Mouse (Mus musculus): Measurements from ENCODE around the gene Mcm2. TPM values are rescaled to one million over a fixed set of nuclear protein-coding genes. Genes with fewer than 3 reads are reported as not detected.

The Mcm2 gene
- 90.1 and 101 TPM in 2 replicates for polyA plus RNA-seq (2015; fragmentation: Nextera tagmentation; extraction: Ambion mirVana)

DNA sequence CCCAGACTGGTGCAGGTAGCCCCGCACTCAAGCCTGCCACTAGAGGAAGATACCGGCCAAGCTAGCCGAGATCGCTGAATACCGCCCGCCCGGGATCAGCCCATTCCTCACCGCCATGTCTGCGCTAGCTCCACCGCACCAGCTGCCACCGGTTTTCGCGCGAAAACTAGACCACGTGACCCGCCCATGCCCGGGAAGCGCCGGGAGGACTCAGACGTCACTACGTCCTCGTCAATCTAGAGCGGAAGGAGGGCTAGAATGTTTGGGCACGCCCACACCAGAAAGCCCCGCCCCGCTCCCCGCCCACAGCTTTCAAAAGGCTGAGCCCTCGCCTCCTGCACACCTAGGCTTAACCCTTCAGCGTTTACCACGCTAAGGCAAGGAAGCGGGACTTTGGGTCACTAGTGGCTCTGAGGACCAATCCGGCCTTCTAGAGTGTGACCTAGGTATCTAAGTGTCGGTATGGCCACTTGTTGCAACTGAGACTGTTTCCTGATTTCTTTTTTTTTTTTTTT lies at the start of gene Mcm2:
Mcm2 (minus strand) TSS at position 247 of the 515 bp plus-strand sequence.
- WGBS, result under 1% methylated on average over 33 of the region's 33 CpGs
- H3K4me1 ChIP-seq (ENCODE audit: control insufficient read depth, insufficient read depth, low read length), result peaks cover 31% of the 10 kb centered on the region

DNA sequence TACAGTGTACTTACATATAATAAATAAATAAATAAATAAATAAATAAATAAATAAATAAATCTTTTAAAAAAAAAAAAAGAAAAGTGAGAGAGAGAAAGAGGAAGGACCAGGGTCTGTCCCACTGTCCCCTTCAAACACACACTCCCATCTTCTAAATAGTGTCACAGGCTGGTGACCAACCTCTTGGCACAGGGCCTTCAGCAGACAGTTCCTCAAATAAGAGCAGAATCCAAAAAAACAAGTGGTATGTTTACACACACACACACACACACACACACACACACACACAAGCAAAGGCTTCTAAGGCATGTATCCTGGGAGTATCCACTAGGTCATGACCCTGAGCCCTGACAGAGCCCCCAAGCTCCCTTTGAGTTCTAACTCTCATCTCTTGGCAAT lies 49.2 kb upstream of the Mcm2 start:
- H3K4me2 ChIP-seq (ENCODE audit: low read depth, low read length), result no peak overlapping the region
- ATAC-seq, result no peak
- no peaks in the 10 kb centered on the region for H3K36me3 ChIP-seq (ENCODE audit: control insufficient read depth, insufficient read depth, low read length)
- H3K9me3 ChIP-seq (ENCODE audit: control insufficient read depth, low read length), result no peaks in the 10 kb centered on the region
- no peaks in the 10 kb centered on the region for H3K4me1 ChIP-seq (ENCODE audit: control insufficient read depth, insufficient read depth, low read length)
- no peak overlapping the region for H3K9ac ChIP-seq (ENCODE audit: low read depth, low read length)
- no peaks in the 10 kb centered on the region for H3K27me3 ChIP-seq (replicated peaks; ENCODE audit: control insufficient read depth, insufficient read depth, low read length)
- no peak overlapping the region for H3K4me3 ChIP-seq (ENCODE audit: low read length)
- no peak overlapping the region for H3K27ac ChIP-seq (ENCODE audit: low read length)

More for the DNA sequence above, at the start of gene Mcm2:
- Histone ChIP-seq H3K9me3 (ENCODE audit: control insufficient read depth, low read length) (no peaks in the 10 kb centered on the region), H3K27me3 (replicated peaks; ENCODE audit: control insufficient read depth, insufficient read depth, low read length) (no peaks in the 10 kb centered on the region), H3K4me2 (ENCODE audit: low read depth, low read length) (peak within 1 kb of the TSS; percentile 59), H3K9ac (ENCODE audit: low read depth, low read length) (peak within 1 kb of the TSS; percentile 76), H3K27ac (ENCODE audit: low read length) (peak within 1 kb of the TSS; percentile 64), H3K36me3 (ENCODE audit: control insufficient read depth, insufficient read depth, low read length) (no peaks in the 10 kb centered on the region), H3K4me3 (ENCODE audit: low read length) (peak within 1 kb of the TSS; percentile 68)
- peak; percentile 70 for ATAC-seq

DNA sequence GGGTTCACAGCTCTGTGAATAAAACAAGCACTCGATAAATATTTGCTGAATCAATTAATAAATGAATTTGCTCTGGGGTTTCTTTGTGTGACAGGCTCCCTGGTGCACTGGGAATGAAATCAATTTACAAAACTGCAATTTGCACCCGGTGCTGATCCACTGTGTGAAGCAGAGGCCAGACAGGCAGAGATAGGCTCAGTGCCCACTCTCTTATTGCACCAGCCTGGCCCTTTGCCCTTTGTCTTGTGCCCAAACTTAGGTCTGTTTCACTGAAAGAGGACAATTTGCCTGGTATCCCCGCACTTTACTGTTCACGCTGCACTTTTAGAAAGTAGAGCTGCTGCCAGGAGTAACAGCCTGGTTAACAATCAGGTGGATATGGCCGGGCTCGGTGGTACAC lies 47.9 kb upstream of the Mcm2 start:
- Histone ChIP-seq H3K36me3 (ENCODE audit: control insufficient read depth, insufficient read depth, low read length) (no peaks in the 10 kb centered on the region), H3K4me2 (ENCODE audit: low read depth, low read length) (no peak overlapping the region), H3K9ac (ENCODE audit: low read depth, low read length) (no peak overlapping the region), H3K4me3 (ENCODE audit: low read length) (no peak overlapping the region), H3K27me3 (replicated peaks; ENCODE audit: control insufficient read depth, insufficient read depth, low read length) (no peaks in the 10 kb centered on the region), H3K4me1 (ENCODE audit: control insufficient read depth, insufficient read depth, low read length) (no peaks in the 10 kb centered on the region), H3K27ac (ENCODE audit: low read length) (no peak overlapping the region), H3K9me3 (ENCODE audit: control insufficient read depth, low read length) (no peaks in the 10 kb centered on the region)
- WGBS, result 82% methylated on average over 6 of the region's 6 CpGs
- no peak for ATAC-seq

DNA sequence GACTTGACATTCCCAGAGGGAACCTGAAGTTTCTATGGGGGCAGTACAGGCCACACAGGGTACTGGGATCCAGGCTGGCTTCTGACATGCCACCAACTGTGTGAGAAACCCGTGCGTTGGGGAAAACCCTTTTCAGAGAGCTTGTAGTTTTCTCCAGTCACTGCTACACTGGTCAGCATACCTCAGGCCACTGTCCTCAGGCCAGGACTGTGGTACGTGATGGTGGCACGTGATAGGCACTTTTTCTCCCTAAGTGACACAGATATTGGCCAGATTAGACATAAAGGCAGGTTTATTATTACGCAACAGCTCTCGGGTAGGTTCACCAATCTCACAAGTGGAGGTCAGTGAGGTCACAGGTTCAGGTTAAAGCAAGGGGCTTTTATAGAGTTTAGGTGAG lies 45.1 kb upstream of the Mcm2 start:
- no peak for ATAC-seq
- Histone ChIP-seq H3K27me3 (replicated peaks; ENCODE audit: control insufficient read depth, insufficient read depth, low read length) (no peaks in the 10 kb centered on the region), H3K4me3 (ENCODE audit: low read length) (no peak overlapping the region), H3K9me3 (ENCODE audit: control insufficient read depth, low read length) (no peaks in the 10 kb centered on the region), H3K36me3 (ENCODE audit: control insufficient read depth, insufficient read depth, low read length) (no peaks in the 10 kb centered on the region), H3K9ac (ENCODE audit: low read depth, low read length) (no peak overlapping the region), H3K27ac (ENCODE audit: low read length) (no peak overlapping the region), H3K4me1 (ENCODE audit: control insufficient read depth, insufficient read depth, low read length) (no peaks in the 10 kb centered on the region), H3K4me2 (ENCODE audit: low read depth, low read length) (no peak overlapping the region)
- 76% methylated on average over 6 of the region's 6 CpGs for WGBS

DNA sequence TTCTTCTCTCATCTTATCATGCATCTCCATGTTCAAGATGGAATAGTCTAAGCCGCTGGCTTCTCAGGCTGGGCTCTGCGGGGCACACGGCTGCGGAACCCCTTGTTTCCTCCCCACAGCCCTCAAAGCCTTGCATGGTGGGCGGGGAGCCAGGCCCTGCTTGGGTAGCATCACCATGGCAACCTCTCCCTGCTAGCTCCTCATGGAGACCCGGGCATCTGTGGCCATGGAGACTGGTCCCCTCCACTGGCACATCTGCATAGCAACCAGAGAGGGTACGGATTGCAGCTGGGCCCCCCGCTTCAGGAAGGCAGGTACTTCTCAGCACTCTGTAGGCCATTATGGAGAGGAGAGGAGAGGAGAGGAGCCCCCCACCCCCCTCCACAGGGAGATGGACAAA lies 44.0 kb upstream of the Mcm2 start:
- H3K9me3 ChIP-seq (ENCODE audit: control insufficient read depth, low read length), result no peaks in the 10 kb centered on the region
- no peak overlapping the region for H3K27ac ChIP-seq (ENCODE audit: low read length)
- no peak overlapping the region for H3K4me3 ChIP-seq (ENCODE audit: low read length)
- no peaks in the 10 kb centered on the region for H3K36me3 ChIP-seq (ENCODE audit: control insufficient read depth, insufficient read depth, low read length)
- no peaks in the 10 kb centered on the region for H3K4me1 ChIP-seq (ENCODE audit: control insufficient read depth, insufficient read depth, low read length)
- no peaks in the 10 kb centered on the region for H3K27me3 ChIP-seq (replicated peaks; ENCODE audit: control insufficient read depth, insufficient read depth, low read length)
- no peak for ATAC-seq
- H3K4me2 ChIP-seq (ENCODE audit: low read depth, low read length), result no peak overlapping the region
- H3K9ac ChIP-seq (ENCODE audit: low read depth, low read length), result no peak overlapping the region
- 48% methylated on average over 8 of the region's 8 CpGs for WGBS

DNA sequence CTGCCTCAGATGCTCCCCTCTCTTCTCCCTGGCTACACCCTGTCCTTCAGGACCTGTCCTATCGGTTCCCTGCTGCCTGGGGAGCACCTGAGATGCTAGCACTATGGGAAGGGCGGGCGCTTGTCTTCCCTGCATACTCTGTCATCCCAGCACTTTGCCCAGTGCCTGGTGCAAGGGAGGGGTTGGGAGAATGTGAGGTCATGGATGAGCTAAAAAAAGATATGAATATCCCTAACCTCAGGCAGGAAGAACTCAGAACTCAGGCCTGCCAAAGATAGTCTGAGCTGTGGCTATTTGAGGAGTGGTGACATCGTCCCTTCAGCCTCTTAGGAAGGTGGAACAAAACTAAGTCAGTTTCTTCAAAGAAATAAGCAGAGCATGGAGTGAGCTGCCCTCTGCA lies 43.0 kb upstream of the Mcm2 start:
- no peaks in the 10 kb centered on the region for H3K4me1 ChIP-seq (ENCODE audit: control insufficient read depth, insufficient read depth, low read length)
- H3K4me3 ChIP-seq (ENCODE audit: low read length), result no peak overlapping the region
- 70% methylated on average over 4 of the region's 4 CpGs for WGBS
- H3K4me2 ChIP-seq (ENCODE audit: low read depth, low read length), result no peak overlapping the region
- H3K9ac ChIP-seq (ENCODE audit: low read depth, low read length), result no peak overlapping the region
- H3K27ac ChIP-seq (ENCODE audit: low read length), result no peak overlapping the region
- H3K27me3 ChIP-seq (replicated peaks; ENCODE audit: control insufficient read depth, insufficient read depth, low read length), result no peaks in the 10 kb centered on the region
- no peaks in the 10 kb centered on the region for H3K36me3 ChIP-seq (ENCODE audit: control insufficient read depth, insufficient read depth, low read length)
- no peaks in the 10 kb centered on the region for H3K9me3 ChIP-seq (ENCODE audit: control insufficient read depth, low read length)
- no peak for ATAC-seq

DNA sequence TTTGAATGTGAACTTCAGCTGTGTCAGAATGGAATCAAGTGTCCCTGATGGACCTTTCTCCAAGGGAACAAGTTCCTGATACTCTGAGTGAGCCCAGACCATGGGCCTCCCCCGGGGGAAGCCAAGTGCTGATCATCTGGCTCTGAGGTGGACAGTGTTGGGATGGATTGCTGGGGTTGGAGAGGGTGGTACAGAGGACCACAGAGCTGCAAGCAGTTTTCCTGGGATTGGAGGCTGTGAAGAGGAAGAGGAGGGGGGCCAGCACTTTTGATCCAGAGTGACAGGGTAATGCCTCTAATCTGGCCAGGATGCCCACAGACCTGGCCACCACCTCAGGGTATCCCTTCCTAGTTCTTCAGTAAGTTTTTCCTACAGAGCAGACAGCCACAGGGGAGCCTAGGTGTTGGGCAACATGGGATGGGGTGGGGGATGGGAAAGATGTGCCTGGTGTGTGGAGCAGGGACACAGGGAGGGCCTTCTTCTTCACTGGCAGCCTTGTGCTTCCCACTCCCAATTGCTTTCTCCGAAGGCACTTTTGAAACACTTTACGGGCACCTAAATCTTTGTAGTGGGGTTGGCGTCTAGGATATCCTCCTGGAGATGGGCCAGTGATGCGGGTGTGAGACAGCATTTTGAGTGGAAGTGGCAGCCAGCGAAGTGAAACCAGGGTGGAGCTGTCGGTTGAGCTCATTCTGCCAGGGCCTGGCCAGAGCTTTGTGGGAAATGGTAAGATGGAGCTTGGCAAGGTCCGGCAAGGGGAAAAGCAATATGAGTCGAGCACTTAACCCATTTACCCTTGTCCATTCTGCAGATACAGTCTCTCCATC lies 41.7 kb upstream of the Mcm2 start:
- no peak for ATAC-seq
- Histone ChIP-seq H3K4me1 (ENCODE audit: control insufficient read depth, insufficient read depth, low read length) (0 out of 2 replicates have a peak, but pooled peaks cover 3% of the 10 kb centered on the region), H3K36me3 (ENCODE audit: control insufficient read depth, insufficient read depth, low read length) (no peaks in the 10 kb centered on the region), H3K9ac (ENCODE audit: low read depth, low read length) (no peak overlapping the region), H3K4me2 (ENCODE audit: low read depth, low read length) (no peak overlapping the region), H3K9me3 (ENCODE audit: control insufficient read depth, low read length) (no peaks in the 10 kb centered on the region), H3K27ac (ENCODE audit: low read length) (no peak overlapping the region), H3K27me3 (replicated peaks; ENCODE audit: control insufficient read depth, insufficient read depth, low read length) (no peaks in the 10 kb centered on the region), H3K4me3 (ENCODE audit: low read length) (no peak overlapping the region)
- WGBS, result 82% methylated on average over 9 of the region's 9 CpGs

DNA sequence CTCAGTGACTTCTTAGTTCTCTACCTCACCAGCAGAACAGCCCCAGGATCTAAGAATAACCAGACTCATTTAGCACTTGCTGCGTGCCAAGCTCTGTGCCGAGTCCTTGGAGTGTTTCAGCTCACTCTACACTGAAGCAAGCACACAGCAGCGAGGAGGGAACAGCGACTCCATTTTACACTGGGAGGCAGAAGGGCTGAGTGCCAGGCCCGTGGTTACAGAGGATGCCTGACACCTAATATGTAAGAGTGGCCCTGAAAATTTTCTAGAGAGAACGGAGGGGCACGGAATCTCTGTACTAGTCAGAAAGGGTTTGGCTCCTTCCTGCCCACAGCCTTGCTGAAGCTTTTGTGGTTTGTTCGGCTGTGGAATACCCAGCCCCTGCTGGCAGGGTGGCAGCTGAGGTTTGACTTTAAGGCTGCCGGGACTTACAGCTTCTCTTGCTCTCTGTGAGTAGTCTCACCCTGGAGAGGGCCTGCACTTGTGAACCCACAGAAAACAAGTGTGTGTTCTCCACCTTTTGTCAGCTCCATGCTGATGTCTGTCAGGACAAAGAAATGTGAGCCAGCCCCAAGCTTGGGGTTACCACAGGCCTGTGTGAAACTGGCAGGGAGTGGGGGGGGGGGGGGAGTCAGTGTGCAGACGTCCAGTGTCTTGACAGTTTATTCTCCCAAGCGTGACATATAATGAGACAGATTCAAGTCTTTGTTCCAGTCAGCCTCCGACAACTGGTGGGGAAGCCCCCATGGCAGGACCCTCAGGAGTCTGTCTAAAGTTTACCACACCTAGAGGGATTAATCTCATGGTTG lies 40.9 kb upstream of the Mcm2 start:
- peaks cover 11% of the 10 kb centered on the region for H3K4me1 ChIP-seq (ENCODE audit: control insufficient read depth, insufficient read depth, low read length)
- H3K9ac ChIP-seq (ENCODE audit: low read depth, low read length), result no peak overlapping the region
- H3K27ac ChIP-seq (ENCODE audit: low read length), result no peak overlapping the region
- no peaks in the 10 kb centered on the region for H3K36me3 ChIP-seq (ENCODE audit: control insufficient read depth, insufficient read depth, low read length)
- H3K4me3 ChIP-seq (ENCODE audit: low read length), result no peak overlapping the region
- ATAC-seq, result no peak
- no peaks in the 10 kb centered on the region for H3K9me3 ChIP-seq (ENCODE audit: control insufficient read depth, low read length)
- 62% methylated on average over 12 of the region's 12 CpGs for WGBS
- no peak overlapping the region for H3K4me2 ChIP-seq (ENCODE audit: low read depth, low read length)
- no peaks in the 10 kb centered on the region for H3K27me3 ChIP-seq (replicated peaks; ENCODE audit: control insufficient read depth, insufficient read depth, low read length)

DNA sequence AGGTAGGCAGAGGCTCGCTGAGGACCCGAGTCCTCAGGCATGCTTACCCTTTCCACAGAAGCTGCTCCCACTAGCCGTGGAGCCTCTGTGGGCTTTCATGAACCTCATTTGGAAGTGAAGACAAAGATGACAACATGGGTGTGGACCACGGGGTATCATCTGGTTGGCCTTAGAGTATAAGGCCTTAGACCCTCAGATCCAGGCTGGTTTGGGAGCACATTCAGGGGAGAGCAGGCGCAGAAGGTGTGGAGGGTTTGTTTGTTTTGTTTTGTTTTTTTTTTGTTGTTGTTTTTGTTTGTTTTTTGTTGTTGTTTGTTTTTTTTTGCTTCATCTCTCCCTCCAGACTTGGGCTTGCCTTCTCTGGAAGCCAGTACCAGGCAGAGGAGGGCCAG lies 40.1 kb upstream of the Mcm2 start:
- peaks cover 17% of the 10 kb centered on the region for H3K4me1 ChIP-seq (ENCODE audit: control insufficient read depth, insufficient read depth, low read length)
- no peak for ATAC-seq
- no peak overlapping the region for H3K9ac ChIP-seq (ENCODE audit: low read depth, low read length)
- no peak overlapping the region for H3K27ac ChIP-seq (ENCODE audit: low read length)
- WGBS, result 53% methylated on average over 5 of the region's 5 CpGs
- no peak overlapping the region for H3K4me2 ChIP-seq (ENCODE audit: low read depth, low read length)
- no peaks in the 10 kb centered on the region for H3K9me3 ChIP-seq (ENCODE audit: control insufficient read depth, low read length)
- H3K4me3 ChIP-seq (ENCODE audit: low read length), result no peak overlapping the region
- H3K36me3 ChIP-seq (ENCODE audit: control insufficient read depth, insufficient read depth, low read length), result no peaks in the 10 kb centered on the region
- H3K27me3 ChIP-seq (replicated peaks; ENCODE audit: control insufficient read depth, insufficient read depth, low read length), result no peaks in the 10 kb centered on the region

Data from intestine, embryonic 16.5 days (tissue).